Mouse (Mus musculus) CH12.LX (cell line): Measurements from ENCODE around the gene Pirb. TPM values are rescaled to one million over a fixed set of nuclear protein-coding genes. Genes with fewer than 3 reads are reported as not detected.

Experiments
- DNase-seq: peaks from one replicate; pipeline ENCODE4 v3.0.0-alpha.2; 2013; ENCODE audit errors: extremely low read depth
- H3K27ac ChIP-seq: 2 replicates; pipeline ENCODE4 v1.5.1; 2012; ENCODE audit warnings: low read depth, mild to moderate bottlenecking, control low read depth, moderate library complexity; ENCODE audit not compliant: insufficient read depth
- H3K27me3 ChIP-seq: replicated peaks from 2 replicates; pipeline ENCODE3; 2012; ENCODE audit warnings: inconsistent platforms
- H3K36me3 ChIP-seq, 2 experiments: replicated peaks in 1 of 2; 2 replicates each; pipeline versions ENCODE3 to v1.6.1; 2012; ENCODE audit warnings: inconsistent platforms in 1 of 2, low read length in 1 of 2, mild to moderate bottlenecking in 1 of 2, mixed read lengths in 1 of 2, moderate library complexity in 1 of 2; ENCODE audit not compliant: control insufficient read depth in 1 of 2, insufficient read depth in 1 of 2
- H3K4me1 ChIP-seq, 2 experiments: 2 replicates each; pipeline ENCODE4 v1.6.1; 2012; ENCODE audit warnings: inconsistent platforms in 1 of 2, moderate library complexity in 1 of 2; ENCODE audit not compliant: insufficient read depth in 2 of 2, control insufficient read depth in 1 of 2
- H3K4me2 ChIP-seq: 2 replicates; pipeline ENCODE4 v1.6.1; 2012; ENCODE audit warnings: low read depth, mild to moderate bottlenecking, control low read depth; ENCODE audit not compliant: poor library complexity, insufficient read depth, severe bottlenecking
- H3K4me3 ChIP-seq, 3 experiments: fragments of 150-350 bp in 1 of 3; sonication (generic) in 1 of 3; replicated peaks in 1 of 3; 2 replicates each; pipeline versions ENCODE3 to v1.5.1; 2011 to 2012; ENCODE audit warnings: low read depth in 2 of 3, low read length in 2 of 3, mild to moderate bottlenecking in 2 of 3, moderate library complexity in 2 of 3, control low read depth in 1 of 3, improper control_type of control experiment in 1 of 3, inconsistent platforms in 1 of 3, mixed read lengths in 1 of 3; ENCODE audit not compliant: poor library complexity in 1 of 3
- H3K79me2 ChIP-seq: replicated peaks from 2 replicates; pipeline ENCODE4 v1.6.1; 2012; ENCODE audit warnings: mild to moderate bottlenecking, moderate library complexity; ENCODE audit not compliant: control insufficient read depth, poor library complexity, insufficient read depth, severe bottlenecking; ENCODE audit errors: extremely low read depth
- H3K9ac ChIP-seq: 2 replicates; pipeline ENCODE4 v1.6.1; 2012; ENCODE audit warnings: low read depth, mild to moderate bottlenecking, control low read depth, moderate library complexity; ENCODE audit not compliant: insufficient read depth
- H3K9me3 ChIP-seq: replicated peaks from 2 replicates; pipeline ENCODE3; 2012; ENCODE audit warnings: low read length, inconsistent platforms, mixed read lengths
- BHLHE40 ChIP-seq: IDR thresholded peaks from 2 replicates; pipeline ENCODE4 v1.6.1; 2011; ENCODE audit warnings: mild to moderate bottlenecking, low read depth, low read length, improper control_type of control experiment
- CHD1 ChIP-seq: IDR thresholded peaks from 2 replicates; pipeline ENCODE4 v1.6.1; 2012; ENCODE audit warnings: low read depth, low read length, improper control_type of control experiment, inconsistent platforms
- CHD2 ChIP-seq: IDR thresholded peaks from 2 replicates; pipeline ENCODE4 v1.6.1; 2011; ENCODE audit warnings: low read length, improper control_type of control experiment
- CTCF ChIP-seq, 2 experiments: IDR thresholded peaks in 1 of 2; conservative IDR thresholded peaks in 1 of 2; 2 replicates each; pipeline ENCODE4 v1.5.1; 2011 to 2012; ENCODE audit warnings: low read depth in 2 of 2, low read length in 2 of 2, improper control_type of control experiment in 1 of 2, inconsistent platforms in 1 of 2, mild to moderate bottlenecking in 1 of 2, moderate library complexity in 1 of 2
- E2F4 ChIP-seq: IDR thresholded peaks from 2 replicates; pipeline ENCODE4 v1.6.1; 2011; ENCODE audit warnings: low read depth, low read length, improper control_type of control experiment; ENCODE audit not compliant: insufficient replicate concordance
- ELF1 ChIP-seq: IDR thresholded peaks from 2 replicates; pipeline ENCODE4 v1.6.1; 2014; ENCODE audit warnings: low read depth, mild to moderate bottlenecking, inconsistent platforms, low read length, improper control_type of control experiment
- EP300 ChIP-seq: IDR thresholded peaks from 2 replicates; pipeline ENCODE4 v1.6.1; 2011; ENCODE audit warnings: low read length, improper control_type of control experiment
- ETS1 ChIP-seq: conservative IDR thresholded peaks from 2 replicates; pipeline ENCODE4 v1.6.1; 2012; ENCODE audit warnings: low read depth, mild to moderate bottlenecking, inconsistent platforms, low read length, improper control_type of control experiment, moderate library complexity
- GABPA ChIP-seq: IDR thresholded peaks from 2 replicates; pipeline ENCODE4 v1.6.1; 2012; ENCODE audit warnings: low read depth, low read length, improper control_type of control experiment, inconsistent platforms; ENCODE audit not compliant: insufficient replicate concordance
- HCFC1 ChIP-seq: IDR thresholded peaks from 2 replicates; pipeline ENCODE4 v1.6.1; 2012; ENCODE audit warnings: low read depth, mild to moderate bottlenecking, inconsistent platforms, low read length, improper control_type of control experiment
- IRF4 ChIP-seq: IDR thresholded peaks from 2 replicates; pipeline ENCODE4 v1.6.1; 2014; ENCODE audit warnings: low read depth, mild to moderate bottlenecking, inconsistent platforms, low read length, improper control_type of control experiment
- JUN ChIP-seq: IDR thresholded peaks from 2 replicates; pipeline ENCODE4 v1.6.1; 2011; ENCODE audit warnings: low read depth, mild to moderate bottlenecking, low read length, improper control_type of control experiment, moderate library complexity; ENCODE audit not compliant: insufficient read depth
- JUND ChIP-seq: conservative IDR thresholded peaks from 2 replicates; pipeline ENCODE4 v1.6.1; 2011; ENCODE audit warnings: low read depth, low read length, improper control_type of control experiment
- KAT2A ChIP-seq: IDR thresholded peaks from 2 replicates; pipeline ENCODE4 v1.6.1; 2012; ENCODE audit warnings: low read length, improper control_type of control experiment, inconsistent platforms; ENCODE audit not compliant: insufficient replicate concordance
- MAFK ChIP-seq: IDR thresholded peaks from 2 replicates; pipeline ENCODE4 v1.6.1; 2011; ENCODE audit warnings: low read length, improper control_type of control experiment; ENCODE audit not compliant: insufficient replicate concordance
- MAX ChIP-seq: IDR thresholded peaks from 2 replicates; pipeline ENCODE4 v1.6.1; 2011; ENCODE audit warnings: low read length, improper control_type of control experiment
- MAZ ChIP-seq: IDR thresholded peaks from 2 replicates; pipeline ENCODE4 v1.6.1; 2012; ENCODE audit warnings: low read depth, mild to moderate bottlenecking, inconsistent platforms, low read length, improper control_type of control experiment, moderate library complexity
- MEF2A ChIP-seq: IDR thresholded peaks from 2 replicates; pipeline ENCODE4 v1.6.1; 2014; ENCODE audit warnings: low read depth, mild to moderate bottlenecking, inconsistent platforms, low read length, improper control_type of control experiment, borderline replicate concordance
- MXI1 ChIP-seq: IDR thresholded peaks from 2 replicates; pipeline ENCODE4 v1.6.1; 2011; ENCODE audit warnings: mild to moderate bottlenecking, low read depth, low read length, improper control_type of control experiment
- MYC ChIP-seq: IDR thresholded peaks from 2 replicates; pipeline ENCODE4 v1.6.1; 2011; ENCODE audit warnings: low read depth, mild to moderate bottlenecking, improper control_type of control experiment, low read length
- NELFE ChIP-seq: IDR thresholded peaks from 2 replicates; pipeline ENCODE4 v1.6.1; 2011; ENCODE audit warnings: low read depth, low read length, improper control_type of control experiment
- NRF1 ChIP-seq: IDR thresholded peaks from 2 replicates; pipeline ENCODE4 v1.6.1; 2014; ENCODE audit warnings: low read depth, mild to moderate bottlenecking, inconsistent platforms, low read length, improper control_type of control experiment, moderate library complexity
- PAX5 ChIP-seq: IDR thresholded peaks from 2 replicates; pipeline ENCODE4 v1.6.1; 2012; ENCODE audit warnings: low read length, inconsistent platforms, mixed read lengths
- POLR2A ChIP-seq: IDR thresholded peaks from 2 replicates; pipeline ENCODE4 v1.6.1; 2011; ENCODE audit warnings: low read depth, mild to moderate bottlenecking, improper control_type of control experiment, low read length
- POLR2AphosphoS2 ChIP-seq: IDR thresholded peaks from 2 replicates; pipeline ENCODE4 v1.6.1; 2011; ENCODE audit warnings: low read depth, low read length, improper control_type of control experiment
- RAD21 ChIP-seq: IDR thresholded peaks from 2 replicates; pipeline ENCODE4 v1.6.1; 2011; ENCODE audit warnings: low read depth, mild to moderate bottlenecking, low read length, improper control_type of control experiment, moderate library complexity
- RCOR1 ChIP-seq: conservative IDR thresholded peaks from 2 replicates; pipeline ENCODE4 v1.6.1; 2012; ENCODE audit warnings: low read depth, mild to moderate bottlenecking, inconsistent platforms, low read length, improper control_type of control experiment
- SIN3A ChIP-seq: IDR thresholded peaks from 2 replicates; pipeline ENCODE4 v1.6.1; 2012; ENCODE audit warnings: low read length, improper control_type of control experiment, inconsistent platforms
- SMC3 ChIP-seq: IDR thresholded peaks from 2 replicates; pipeline ENCODE4 v1.6.1; 2011; ENCODE audit warnings: low read depth, low read length, improper control_type of control experiment
- TBP ChIP-seq: conservative IDR thresholded peaks from 2 replicates; pipeline ENCODE4 v1.6.1; 2011; ENCODE audit warnings: low read depth, low read length, improper control_type of control experiment
- TCF12 ChIP-seq: IDR thresholded peaks from 2 replicates; pipeline ENCODE4 v1.6.1; 2014; ENCODE audit warnings: low read depth, mild to moderate bottlenecking, inconsistent platforms, low read length, improper control_type of control experiment
- UBTF ChIP-seq: IDR thresholded peaks from 2 replicates; pipeline ENCODE4 v1.6.1; 2012; ENCODE audit warnings: low read depth, mild to moderate bottlenecking, inconsistent platforms, low read length, improper control_type of control experiment, moderate library complexity
- USF1 ChIP-seq: IDR thresholded peaks from 2 replicates; pipeline ENCODE4 v1.6.1; 2014; ENCODE audit warnings: low read depth, mild to moderate bottlenecking, inconsistent platforms, low read length, improper control_type of control experiment
- USF2 ChIP-seq: conservative IDR thresholded peaks from 2 replicates; pipeline ENCODE4 v1.6.1; 2011; ENCODE audit warnings: low read depth, low read length, improper control_type of control experiment
- ZC3H11A ChIP-seq: IDR thresholded peaks from 2 replicates; pipeline ENCODE4 v1.6.1; 2012; ENCODE audit warnings: low read depth, mild to moderate bottlenecking, inconsistent platforms, low read length, improper control_type of control experiment
- ZMIZ1 ChIP-seq: IDR thresholded peaks from 2 replicates; pipeline ENCODE4 v1.6.1; 2012; ENCODE audit warnings: low read depth, mild to moderate bottlenecking, inconsistent platforms, low read length, improper control_type of control experiment
- ZNF384 ChIP-seq: IDR thresholded peaks from 2 replicates; pipeline ENCODE4 v1.6.1; 2012; ENCODE audit warnings: low read depth, low read length, improper control_type of control experiment, inconsistent platforms
- dilution Hi-C: fragments of 300-500 bp; cut with MboI; formaldehyde crosslinking; loops from 2 replicates; pipeline ENCODE4 v1.14.3; 2020; ENCODE audit warnings: low sequenced_read_pairs; ENCODE audit not compliant: extremely low pct_unique_long_range_greater_than_20kb, extremely low pct_ligation_motif_present
- in situ Hi-C: fragments of 300-500 bp; cut with MboI; formaldehyde crosslinking; loops from 3 replicates; pipeline ENCODE4 v1.14.3; 2019; ENCODE audit warnings: low sequenced_read_pairs, low pct_ligation_motif_present, low pct_unique_long_range_greater_than_20kb, mixed read lengths
- polyA plus RNA-seq: library from polyadenylated mRNA; unstranded; fragments of >175 nt; gene quantifications from 2 replicates; pipeline ENCODE4 v1.2.1, GENCODE M21; 2012; ENCODE audit warnings: low read depth; ENCODE audit not compliant: insufficient read length
- total RNA-seq, 2 experiments: library from RNA; depleted of rRNA; stranded (reverse); fragments of 300-350 nt in 1 of 2; fragments of >200 nt in 1 of 2; gene quantifications; 2 replicates each; pipeline ENCODE4 v1.2.3; 2012 to 2014

Pirb gene
- total and polyA plus RNA-seq, 3 experiments = 2.8 to 10.7 (median 5.0) TPM

DNA sequence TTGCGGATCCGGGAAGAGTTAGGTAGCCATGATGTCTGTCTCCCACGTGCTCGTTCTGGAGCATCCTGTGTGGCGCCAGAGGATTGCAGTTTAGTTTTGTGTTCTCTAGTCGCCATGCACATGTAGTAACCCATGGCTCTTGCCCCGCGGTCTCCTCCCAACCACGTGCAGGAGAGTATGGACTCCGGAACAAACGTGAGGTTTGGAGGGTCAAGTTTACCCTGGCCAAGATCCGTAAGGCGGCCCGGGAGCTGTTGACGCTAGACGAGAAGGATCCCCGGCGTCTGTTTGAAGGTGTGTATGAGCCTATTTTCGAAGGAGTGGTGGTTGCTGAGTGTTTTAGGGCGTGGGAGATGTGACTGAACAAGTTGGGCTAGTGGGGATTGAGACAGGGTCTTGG lies 15.7 kb downstream of the Pirb start (continued):
- TF ChIP-seq CHD1 (peak; percentile 36; the same call in 1 of the 2 replicates), MYC (peak; percentile 93)

DNA sequence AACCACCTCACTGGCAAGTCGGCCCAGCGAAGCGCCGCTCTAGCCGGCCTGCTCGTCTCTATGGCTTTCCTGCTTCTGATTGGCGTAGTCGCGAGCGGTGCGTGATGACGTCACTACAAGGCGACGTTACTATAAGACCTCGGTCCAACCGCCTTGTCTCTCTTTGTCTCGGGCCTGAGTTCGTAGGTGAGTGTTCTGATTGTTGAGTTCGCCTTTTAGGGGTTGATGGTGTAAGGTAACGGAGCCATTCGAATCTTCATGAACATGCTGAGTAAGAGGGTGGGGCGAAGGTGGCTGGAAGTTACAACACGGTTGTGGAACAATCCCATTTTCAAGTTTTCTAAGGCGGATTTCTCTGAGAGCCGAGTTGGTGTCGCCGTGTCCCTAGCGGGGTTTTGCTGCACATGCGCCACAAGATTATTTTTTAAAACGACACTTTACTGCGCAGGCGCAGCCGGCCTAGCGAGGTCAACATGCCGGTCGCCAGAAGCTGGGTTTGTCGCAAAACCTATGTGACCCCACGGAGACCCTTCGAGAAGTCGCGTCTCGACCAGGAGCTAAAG lies 16.2 kb downstream of the Pirb start, which contains the start of gene Rps9:
Rps9 (plus strand) TSS at position 115 of the 563 bp plus-strand sequence.
- in situ Hi-C loops (no loop called here), dilution Hi-C loops (no loop called here)
- DNase-seq = peak; percentile 96
- Histone ChIP-seq H3K9me3 (no peaks in the 10 kb centered on the region), H3K79me2 (peaks cover 30% of the 10 kb centered on the region), H3K27ac (peak within 1 kb of the TSS; percentile 73), H3K36me3 (peaks cover 46 to 55% of the 10 kb centered on the region in 2 experiments), H3K4me3 (peak within 1 kb of the TSS; percentile 68 to 98 (median 86)), H3K4me2 (peak within 1 kb of the TSS; percentile 72), H3K27me3 (no peaks in the 10 kb centered on the region), H3K9ac (peak within 1 kb of the TSS; percentile 89), H3K4me1 (peaks cover 2 to 28% of the 10 kb centered on the region in 2 experiments; a peak in 3 of 4 replicates)
- TF ChIP-seq HCFC1 (peak; percentile 84), MXI1 (no peak; the same call in 1 of the 2 replicates), JUND (peak; percentile 83), CTCF (conservative IDR thresholded peaks at IDR 0.05 in 1 of 2, IDR thresholded peaks at IDR 0.05 in 1 of 2; ENCODE audit: low read depth in 2 of 2, low read length in 2 of 2) (no peak), POLR2A (peak; percentile 100), USF1 (no peak), SMC3 (no peak), EP300 (no peak), NRF1 (peak; percentile 84), ZNF384 (no peak), SIN3A (peak; percentile 53; the same call in 1 of the 2 replicates), MAFK (peak; percentile 50; the same call in 1 of the 2 replicates), POLR2AphosphoS2 (peak; percentile 100), MAZ (0 out of 2 replicates have a peak, but pooled peaks have one; percentile 19), IRF4 (no peak), RAD21 (no peak), TCF12 (peak; percentile 97), KAT2A (0 out of 2 replicates have a peak, but pooled peaks have one; percentile 76), ELF1 (peak; percentile 58; the same call in 1 of the 2 replicates), MAX (no peak), GABPA (no peak; the same call in 1 of the 2 replicates), USF2 (no peak), ZC3H11A (no peak), UBTF (no peak), JUN (peak; percentile 81), CHD1 (no peak; the same call in 1 of the 2 replicates), CHD2 (no peak), TBP (peak; percentile 99), ETS1 (no peak), NELFE (peak; percentile 100), PAX5 (no peak), MEF2A (peak; percentile 66; the same call in 1 of the 2 replicates), BHLHE40 (no peak), ZMIZ1 (peak; percentile 99), E2F4 (0 out of 2 replicates have a peak, but pooled peaks have one; percentile 27), RCOR1 (no peak)
